Mouse (Mus musculus): ENCODE measurements around the gene Nog. TPM values are rescaled to one million over a fixed set of nuclear protein-coding genes. Genes with fewer than 3 reads are reported as not detected.

Nog gene
- polyA plus RNA-seq, 1 experiment = 2.0 TPM

- TF ChIP-seq CTCF (IDR thresholded peaks at IDR 0.05; ENCODE audit: borderline replicate concordance, insufficient read depth, low read length) = no peak
- TF ChIP-seq POLR2A (IDR thresholded peaks at IDR 0.05; ENCODE audit: low read depth, low read length) = no peak
- Histone ChIP-seq H3K4me3 (ENCODE audit: insufficient read depth, low read length) (no peak overlapping the region), H3K27ac (ENCODE audit: insufficient read depth, low read length) (no peak overlapping the region), H3K4me1 (ENCODE audit: control insufficient read depth, insufficient read depth, low read length) (no peaks in the 10 kb centered on the region)
These were observed 32.2 kb downstream of the Nog start for GRCm38 (mm10) chr11:89269809-89270361.

GRCm38 (mm10) chr11:89267520-89267919 is 34.6 kb downstream of the Nog start:
- TF ChIP-seq CTCF (IDR thresholded peaks at IDR 0.05; ENCODE audit: borderline replicate concordance, insufficient read depth, low read length) = no peak
- no peak for TF ChIP-seq POLR2A (IDR thresholded peaks at IDR 0.05; ENCODE audit: low read depth, low read length)
- Histone ChIP-seq H3K4me1 (ENCODE audit: control insufficient read depth, insufficient read depth, low read length) (no peaks in the 10 kb centered on the region), H3K27ac (ENCODE audit: insufficient read depth, low read length) (no peak overlapping the region), H3K4me3 (ENCODE audit: insufficient read depth, low read length) (no peak overlapping the region)

- Histone ChIP-seq H3K4me1 (ENCODE audit: control insufficient read depth, insufficient read depth, low read length) (no peaks in the 10 kb centered on the region), H3K4me3 (ENCODE audit: insufficient read depth, low read length) (no peak overlapping the region), H3K27ac (ENCODE audit: insufficient read depth, low read length) (no peak overlapping the region)
- TF ChIP-seq POLR2A (IDR thresholded peaks at IDR 0.05; ENCODE audit: low read depth, low read length) (no peak), CTCF (IDR thresholded peaks at IDR 0.05; ENCODE audit: borderline replicate concordance, insufficient read depth, low read length) (no peak)
These were observed 37.1 kb downstream of the Nog start for GRCm38 (mm10) chr11:89265080-89265479.

GRCm38 (mm10) chr11:89259338-89259915 is 42.7 kb downstream of the Nog start:
- Histone ChIP-seq H3K27ac (ENCODE audit: insufficient read depth, low read length) (no peak overlapping the region), H3K4me1 (ENCODE audit: control insufficient read depth, insufficient read depth, low read length) (no peaks in the 10 kb centered on the region), H3K4me3 (ENCODE audit: insufficient read depth, low read length) (no peak overlapping the region)
- TF ChIP-seq POLR2A (IDR thresholded peaks at IDR 0.05; ENCODE audit: low read depth, low read length) (no peak), CTCF (IDR thresholded peaks at IDR 0.05; ENCODE audit: borderline replicate concordance, insufficient read depth, low read length) (no peak)

- no peaks in the 10 kb centered on the region for H3K4me1 ChIP-seq (ENCODE audit: control insufficient read depth, insufficient read depth, low read length)
- H3K27ac ChIP-seq (ENCODE audit: insufficient read depth, low read length) = no peak overlapping the region
- TF ChIP-seq POLR2A (IDR thresholded peaks at IDR 0.05; ENCODE audit: low read depth, low read length) = no peak
- no peak for TF ChIP-seq CTCF (IDR thresholded peaks at IDR 0.05; ENCODE audit: borderline replicate concordance, insufficient read depth, low read length)
- H3K4me3 ChIP-seq (ENCODE audit: insufficient read depth, low read length) = no peak overlapping the region
These were observed 44.2 kb downstream of the Nog start for GRCm38 (mm10) chr11:89257893-89258292.

- TF ChIP-seq CTCF (IDR thresholded peaks at IDR 0.05; ENCODE audit: borderline replicate concordance, insufficient read depth, low read length) (no peak), POLR2A (IDR thresholded peaks at IDR 0.05; ENCODE audit: low read depth, low read length) (no peak)
- H3K27ac ChIP-seq (ENCODE audit: insufficient read depth, low read length) = no peak overlapping the region
- H3K4me1 ChIP-seq (ENCODE audit: control insufficient read depth, insufficient read depth, low read length) = no peaks in the 10 kb centered on the region
- H3K4me3 ChIP-seq (ENCODE audit: insufficient read depth, low read length) = no peak overlapping the region
These were observed 48.2 kb downstream of the Nog start for GRCm38 (mm10) chr11:89253973-89254372.

Other genes with a start within 250 kb of the Nog start
- 7.3 and 7.8 TPM in 2 replicates for gene Dgke, start 235.5 kb downstream of the Nog start, polyA plus RNA-seq (2011; ENCODE audit: insufficient read length, low read depth, missing spikeins)
- gene Gm525, start 228.5 kb downstream of the Nog start, polyA plus RNA-seq (2011; ENCODE audit: insufficient read length, low read depth, missing spikeins) = not detected in 2 replicates

Measured in embryonic fibroblast, embryonic 13.5 days (primary cell).